Mouse (Mus musculus) heart, embryonic 16.5 days (tissue): ENCODE measurements around the gene Gtdc1. TPM values are rescaled to one million over a fixed set of nuclear protein-coding genes. Genes with fewer than 3 reads are reported as not detected.

Experiments
- ATAC-seq: fragments of 200-750 bp; cut with Nextera tagmentation; replicated peaks from 2 replicates; pipeline ENCODE4 v1.8.0; 2017; ENCODE audit warnings: moderate number of reproducible peaks; ENCODE audit not compliant: insufficient read depth, low FRiP score; ENCODE audit errors: extremely low read depth
- H3K27ac ChIP-seq: fragments of 300-500 bp; sonication (generic); 2 replicates; pipeline ENCODE4 v1.5.1; 2014; ENCODE audit warnings: mild to moderate bottlenecking, low read length, control low read depth, moderate library complexity
- H3K27me3 ChIP-seq: fragments of 300-500 bp; sonication (generic); 2 replicates; pipeline ENCODE4 v1.6.1; 2014; ENCODE audit warnings: low read length, mixed read lengths; ENCODE audit not compliant: control insufficient read depth, insufficient read depth
- H3K36me3 ChIP-seq: fragments of 300-500 bp; sonication (generic); 2 replicates; pipeline ENCODE4 v1.6.1; 2014; ENCODE audit not compliant: control insufficient read depth, insufficient read depth
- H3K4me1 ChIP-seq: fragments of 300-500 bp; sonication (generic); 2 replicates; pipeline ENCODE4 v1.6.1; 2014; ENCODE audit warnings: low read length, mixed read lengths; ENCODE audit not compliant: control insufficient read depth, insufficient read depth
- H3K4me2 ChIP-seq: fragments of 300-500 bp; sonication (generic); 2 replicates; pipeline ENCODE4 v1.6.1; 2014; ENCODE audit warnings: low read depth, mild to moderate bottlenecking, control low read depth, low read length
- H3K4me3 ChIP-seq: fragments of 300-500 bp; sonication (generic); 2 replicates; pipeline ENCODE4 v1.5.1; 2014; ENCODE audit warnings: mild to moderate bottlenecking, control low read depth, low read length
- H3K9ac ChIP-seq: fragments of 300-500 bp; sonication (generic); 2 replicates; pipeline ENCODE4 v1.6.1; 2014; ENCODE audit warnings: low read length, control low read depth
- H3K9me3 ChIP-seq: fragments of 300-500 bp; sonication (generic); replicated peaks from 2 replicates; pipeline ENCODE4 v1.6.1; 2016; ENCODE audit warnings: low read length; ENCODE audit not compliant: control insufficient read depth
- WGBS: fragments of 180-500 bp; shearing (Covaris S2); extraction: QIAGEN DNeasy Blood & Tissue Kit; methylation state at CpG from one replicate; pipeline ENCODE4 v1.1.7; 2014; 5-methylcytosine and 5-hydroxymethylcytosine counted together
- polyA plus RNA-seq: library from polyadenylated mRNA; unstranded; fragments of >200 nt; fragmentation: Nextera tagmentation; extraction: Ambion mirVana; gene quantifications from 2 replicates; pipeline ENCODE4 v1.2.1, GENCODE M21; 2015

Gene Gtdc1
- polyA plus RNA-seq, 1 experiment from 2014 or later = 10.9 TPM

DNA sequence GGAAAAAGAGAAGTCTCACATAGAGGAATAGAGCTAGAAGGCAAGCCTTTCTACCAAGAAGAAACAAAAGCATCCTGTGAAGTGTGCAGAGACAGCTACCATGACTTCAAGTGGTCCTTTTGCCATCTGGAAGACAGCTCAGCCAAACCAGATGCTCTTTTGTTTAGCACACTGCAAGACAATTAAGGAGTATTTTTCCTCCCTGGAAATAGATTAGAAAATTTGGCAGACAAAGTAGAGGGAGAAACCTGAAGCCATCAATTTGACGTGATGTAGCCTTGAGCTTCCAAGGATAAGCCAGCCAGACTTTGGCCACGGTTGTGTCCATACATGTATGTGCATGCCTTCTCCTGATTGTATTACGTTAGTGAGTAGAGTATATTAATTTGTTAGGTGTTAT, 3.5 kb upstream of the Gtdc1 start:
- ATAC-seq = no peak
- Histone ChIP-seq H3K4me2 (no peak overlapping the region), H3K9me3 (no peaks in the 10 kb centered on the region), H3K4me3 (no peak overlapping the region), H3K27ac (no peak overlapping the region), H3K36me3 (no peaks in the 10 kb centered on the region), H3K27me3 (no peaks in the 10 kb centered on the region), H3K4me1 (peaks cover 3% of the 10 kb centered on the region), H3K9ac (no peak overlapping the region)
- WGBS = 70% methylated on average over 3 of the region's 3 CpGs

DNA sequence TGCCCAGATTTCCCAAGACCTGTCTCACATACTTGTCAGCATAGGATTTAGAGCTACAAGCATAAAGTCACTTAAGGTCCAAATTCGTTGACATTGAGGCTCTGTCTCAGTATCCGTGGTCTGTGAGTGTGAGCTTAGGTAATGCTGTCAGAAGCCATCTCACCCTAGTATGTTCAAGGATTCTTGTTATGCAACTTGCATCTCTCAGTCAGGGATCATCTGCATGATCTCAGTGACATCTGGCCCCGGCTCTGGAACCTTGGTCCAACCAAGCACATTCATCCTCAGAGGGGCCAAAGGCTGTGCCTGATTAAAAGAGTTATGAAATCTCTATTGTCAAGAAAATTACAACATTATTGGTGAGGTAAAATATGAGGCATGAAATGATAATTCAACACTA, 1.2 kb upstream of the Gtdc1 start:
- no peak overlapping the region for H3K4me2 ChIP-seq
- no peaks in the 10 kb centered on the region for H3K27me3 ChIP-seq
- no peak overlapping the region for H3K4me3 ChIP-seq
- H3K36me3 ChIP-seq = no peaks in the 10 kb centered on the region
- no peak overlapping the region for H3K9ac ChIP-seq
- H3K9me3 ChIP-seq = no peaks in the 10 kb centered on the region
- ATAC-seq = no peak
- no peak overlapping the region for H3K27ac ChIP-seq
- peaks cover 6% of the 10 kb centered on the region for H3K4me1 ChIP-seq
- 80% methylated on average over 3 of the region's 3 CpGs for WGBS

GRCm38 (mm10) chr2:44926683-44927481, 575 bp downstream of the Gtdc1 start:
- peaks cover 9% of the 10 kb centered on the region for H3K4me1 ChIP-seq
- ATAC-seq = peak; percentile 95
- peak overlapping the region; percentile 98 for H3K27ac ChIP-seq
- no peaks in the 10 kb centered on the region for H3K36me3 ChIP-seq
- no peaks in the 10 kb centered on the region for H3K27me3 ChIP-seq
- peak overlapping the region; percentile 79 for H3K4me2 ChIP-seq
- H3K4me3 ChIP-seq = peak overlapping the region; percentile 93
- under 1% methylated on average over 63 of the region's 95 CpGs for WGBS
- H3K9me3 ChIP-seq = no peaks in the 10 kb centered on the region
- H3K9ac ChIP-seq = peak overlapping the region; percentile 94

DNA sequence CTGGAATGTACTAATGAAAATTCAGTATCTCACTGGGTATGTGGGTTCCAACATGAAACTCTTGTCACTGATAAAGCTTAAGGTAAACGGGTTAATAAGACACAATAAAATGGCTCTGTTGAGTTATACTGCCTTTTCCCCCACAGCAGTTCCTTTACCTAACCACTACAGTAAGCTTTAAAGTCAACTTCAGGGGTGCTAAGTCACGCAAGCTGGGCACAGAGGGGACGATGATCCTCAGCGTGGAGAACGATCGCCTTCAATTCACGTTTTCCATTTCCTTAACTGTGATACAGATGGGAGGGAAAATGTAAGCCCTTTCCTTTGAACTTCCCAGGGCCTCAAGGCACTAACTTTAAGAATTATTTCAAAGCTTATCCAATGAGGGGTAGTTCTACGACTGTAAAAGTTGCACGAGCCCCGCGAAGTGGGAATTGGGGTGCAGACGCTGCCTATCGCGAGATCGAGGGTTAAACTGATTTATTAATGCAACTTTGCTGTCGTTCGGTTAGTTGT, 1.2 kb downstream of the Gtdc1 start:
- Histone ChIP-seq H3K27ac (peak overlapping the region; percentile 98), H3K36me3 (no peaks in the 10 kb centered on the region), H3K4me1 (peaks cover 9% of the 10 kb centered on the region), H3K27me3 (no peaks in the 10 kb centered on the region), H3K4me3 (peak overlapping the region; percentile 93), H3K9me3 (no peaks in the 10 kb centered on the region), H3K4me2 (peak overlapping the region; percentile 79), H3K9ac (peak overlapping the region; percentile 94)
- 2% methylated on average over 17 of the region's 17 CpGs for WGBS
- ATAC-seq = no peak

GRCm38 (mm10) chr2:44924618-44925017, 2.8 kb downstream of the Gtdc1 start:
- no peak overlapping the region for H3K27ac ChIP-seq
- no peak for ATAC-seq
- H3K4me1 ChIP-seq = peaks cover 9% of the 10 kb centered on the region

DNA sequence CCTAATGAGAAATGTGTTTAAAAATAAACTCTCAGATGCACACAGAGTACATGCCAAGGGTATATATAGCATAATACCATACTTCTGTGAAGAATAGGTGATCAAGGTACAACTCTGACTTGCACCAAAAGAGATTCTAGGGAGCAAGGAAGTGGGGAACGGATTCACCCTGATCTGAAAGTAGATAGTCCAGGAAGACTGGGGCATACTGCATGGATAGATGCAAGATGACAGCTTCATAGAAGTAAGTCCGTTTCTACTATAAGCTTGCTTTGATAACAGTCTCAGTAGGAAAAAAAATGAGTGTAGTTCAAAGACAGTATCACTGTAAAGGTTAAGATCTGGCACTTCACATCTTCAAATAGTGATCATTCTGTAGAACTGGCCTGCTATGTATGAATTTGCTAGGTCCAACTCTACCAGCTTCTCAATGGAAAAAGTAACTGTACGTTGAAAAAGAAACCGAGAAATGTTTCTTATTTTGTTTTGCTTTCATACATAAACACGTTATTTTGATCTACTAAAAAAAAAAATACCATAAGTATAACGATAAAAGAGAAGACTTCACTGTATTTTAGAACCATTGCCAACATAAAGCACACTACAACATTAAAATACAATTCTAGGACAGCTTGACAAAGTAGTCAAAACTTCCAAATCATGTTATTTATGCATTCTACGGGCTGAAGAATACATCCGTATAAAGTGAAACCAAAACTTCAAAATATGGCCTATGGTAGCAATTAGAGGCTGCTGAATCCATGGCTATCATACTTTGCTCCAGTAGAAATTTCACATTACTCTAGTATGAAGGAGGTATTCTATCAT, 4.2 kb downstream of the Gtdc1 start:
- H3K4me1 ChIP-seq = peaks cover 9% of the 10 kb centered on the region
- no peak overlapping the region for H3K4me3 ChIP-seq
- no peak overlapping the region for H3K9ac ChIP-seq
- 79% methylated on average over 8 of the region's 8 CpGs for WGBS
- ATAC-seq = no peak
- H3K36me3 ChIP-seq = no peaks in the 10 kb centered on the region
- H3K9me3 ChIP-seq = no peaks in the 10 kb centered on the region
- H3K27me3 ChIP-seq = no peaks in the 10 kb centered on the region
- no peak overlapping the region for H3K27ac ChIP-seq
- no peak overlapping the region for H3K4me2 ChIP-seq

More at GRCm38 (mm10) chr2:44924618-44925017, 2.8 kb downstream of the Gtdc1 start:
- Histone ChIP-seq H3K4me3 (no peak overlapping the region), H3K36me3 (no peaks in the 10 kb centered on the region), H3K4me2 (no peak overlapping the region), H3K9me3 (no peaks in the 10 kb centered on the region), H3K9ac (no peak overlapping the region), H3K27me3 (no peaks in the 10 kb centered on the region)

DNA sequence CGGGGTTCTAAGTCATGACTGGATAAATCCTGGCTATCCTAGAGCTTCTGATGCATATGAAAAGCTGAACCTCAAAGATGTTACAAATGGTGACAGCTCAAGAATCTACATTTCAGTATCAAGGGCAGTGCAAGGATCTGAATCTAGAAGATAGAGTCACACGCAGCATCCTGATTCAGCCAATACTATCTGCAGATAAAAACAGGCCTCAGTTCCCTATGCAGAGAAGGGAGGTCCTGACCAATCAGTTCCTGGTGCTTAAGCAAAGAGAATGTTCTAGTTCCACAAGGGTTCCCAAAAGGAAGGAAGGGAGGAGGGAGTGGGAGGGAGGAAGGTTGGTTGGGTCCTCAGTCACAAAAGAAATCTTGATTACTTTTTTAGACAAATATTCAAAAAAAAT, 5.0 kb downstream of the Gtdc1 start:
- no peak overlapping the region for H3K27ac ChIP-seq
- H3K9me3 ChIP-seq = no peaks in the 10 kb centered on the region
- ATAC-seq = no peak
- H3K4me2 ChIP-seq = no peak overlapping the region
- 80% methylated on average over 2 of the region's 2 CpGs for WGBS
- peaks cover 6% of the 10 kb centered on the region for H3K4me1 ChIP-seq
- no peaks in the 10 kb centered on the region for H3K27me3 ChIP-seq
- H3K36me3 ChIP-seq = no peaks in the 10 kb centered on the region
- H3K4me3 ChIP-seq = no peak overlapping the region
- no peak overlapping the region for H3K9ac ChIP-seq

DNA sequence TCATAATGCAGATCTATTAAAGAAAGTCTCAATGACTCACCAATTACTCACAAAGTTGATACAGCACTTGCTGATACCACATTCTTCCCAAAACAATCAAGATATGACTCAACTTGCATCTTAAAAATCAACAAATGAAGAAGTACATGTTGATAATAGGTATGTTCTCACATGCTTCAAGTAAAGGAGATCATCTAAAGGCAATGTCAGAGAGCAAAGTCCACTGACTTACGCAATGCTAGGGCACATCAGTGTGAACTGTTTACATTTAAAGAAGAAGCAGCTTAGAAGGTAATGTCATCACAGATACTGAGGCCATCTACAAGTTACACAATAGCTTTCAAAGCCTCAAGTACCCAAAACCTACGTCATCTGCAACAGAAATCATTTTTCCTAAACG, 7.0 kb downstream of the Gtdc1 start:
- ATAC-seq = no peak
- Histone ChIP-seq H3K27ac (no peak overlapping the region), H3K4me1 (peaks cover 7% of the 10 kb centered on the region), H3K4me3 (no peak overlapping the region), H3K27me3 (no peaks in the 10 kb centered on the region), H3K9ac (no peak overlapping the region), H3K4me2 (no peak overlapping the region), H3K9me3 (no peaks in the 10 kb centered on the region), H3K36me3 (no peaks in the 10 kb centered on the region)
- WGBS = 70% methylated on average over 3 of the region's 3 CpGs

DNA sequence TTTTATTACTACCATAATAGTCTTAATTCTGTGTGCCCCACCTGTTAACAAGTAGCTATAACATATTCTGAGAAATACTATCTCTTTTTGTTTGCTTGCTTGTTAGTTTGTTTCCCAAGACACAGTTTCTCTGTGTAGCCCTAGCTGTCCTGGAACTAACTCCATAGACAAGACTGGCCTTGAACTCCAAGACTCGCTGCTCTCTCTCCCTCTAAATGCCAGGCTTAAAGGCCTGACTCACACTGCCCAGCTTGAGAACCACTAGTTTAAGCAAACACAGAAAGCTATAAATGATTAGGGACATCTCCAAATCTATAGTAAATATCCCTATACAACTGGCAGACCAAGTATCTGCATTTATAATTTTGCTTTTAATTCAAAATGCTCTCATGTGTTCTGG, 8.1 kb downstream of the Gtdc1 start:
- H3K9me3 ChIP-seq = no peaks in the 10 kb centered on the region
- WGBS = 76% methylated on average over 1 of the region's 1 CpGs
- H3K4me1 ChIP-seq = peaks cover 6% of the 10 kb centered on the region
- H3K27me3 ChIP-seq = no peaks in the 10 kb centered on the region
- H3K4me2 ChIP-seq = no peak overlapping the region
- no peaks in the 10 kb centered on the region for H3K36me3 ChIP-seq
- H3K4me3 ChIP-seq = no peak overlapping the region
- ATAC-seq = no peak
- no peak overlapping the region for H3K27ac ChIP-seq
- H3K9ac ChIP-seq = no peak overlapping the region
